Mouse (Mus musculus) kidney, embryonic 14.5 days (tissue): ENCODE data around the gene Got2. TPM values are rescaled to one million over a fixed set of nuclear protein-coding genes. Genes with fewer than 3 reads are reported as not detected.
A peak's percentile ranks its signal among the peaks of the same experiment; 100 is the strongest.
"Not testable (repeated sequence)": the region's sequence is repeated elsewhere in the genome, so short reads cannot be mapped to it uniquely, and the experiment has no call there.

Source experiments
- ATAC-seq: fragments of 200-750 bp; cut with Nextera tagmentation; 2 replicates; pipeline ENCODE4 v1.8.0; 2017; ENCODE audit warnings: moderate number of reproducible peaks, mild to moderate bottlenecking, moderate TSS enrichment, moderate library complexity; ENCODE audit not compliant: low FRiP score, low TSS enrichment
- H3K27ac ChIP-seq: fragments of 300-500 bp; sonication (generic); 2 replicates; pipeline ENCODE4 v1.5.1; 2014; ENCODE audit warnings: low read depth, mild to moderate bottlenecking, low read length, moderate library complexity, mixed read lengths
- H3K27me3 ChIP-seq: fragments of 300-500 bp; sonication (generic); 2 replicates; pipeline ENCODE4 v1.6.1; 2014; ENCODE audit warnings: mild to moderate bottlenecking, low read length; ENCODE audit not compliant: control insufficient read depth, insufficient read depth
- H3K36me3 ChIP-seq: fragments of 300-500 bp; sonication (generic); 2 replicates; pipeline ENCODE4 v1.6.1; 2014; ENCODE audit warnings: low read length, mixed read lengths; ENCODE audit not compliant: control insufficient read depth, insufficient read depth
- H3K4me1 ChIP-seq: fragments of 300-500 bp; sonication (generic); 2 replicates; pipeline ENCODE4 v1.6.1; 2014; ENCODE audit warnings: low read length, mixed read lengths; ENCODE audit not compliant: control insufficient read depth, insufficient read depth
- H3K4me2 ChIP-seq: fragments of 300-500 bp; sonication (generic); replicated peaks from 2 replicates; pipeline ENCODE4 v1.6.1; 2014; ENCODE audit warnings: low read depth, mild to moderate bottlenecking, low read length
- H3K4me3 ChIP-seq: fragments of 300-500 bp; sonication (generic); 2 replicates; pipeline ENCODE4 v1.5.1; 2014; ENCODE audit warnings: mild to moderate bottlenecking, low read length
- H3K9ac ChIP-seq: fragments of 300-500 bp; sonication (generic); 2 replicates; pipeline ENCODE4 v1.6.1; 2014; ENCODE audit warnings: low read depth, mild to moderate bottlenecking, low read length, moderate library complexity
- H3K9me3 ChIP-seq: fragments of 300-500 bp; sonication (generic); 2 replicates; pipeline ENCODE4 v1.6.1; 2016; ENCODE audit warnings: low read length; ENCODE audit not compliant: control insufficient read depth
- WGBS: fragments of 180-500 bp; shearing (Covaris S2); extraction: QIAGEN DNeasy Blood & Tissue Kit; methylation state at CpG from one replicate; pipeline ENCODE4 v1.1.7; 2014; 5-methylcytosine and 5-hydroxymethylcytosine counted together
- polyA plus RNA-seq: library from polyadenylated mRNA; unstranded; fragments of >200 nt; fragmentation: Nextera tagmentation; extraction: Ambion mirVana; gene quantifications from 2 replicates; pipeline ENCODE4 v1.2.1, GENCODE M21; 2014

Got2 gene
- polyA plus RNA-seq, 1 experiment from 2014 or later, result 95.2 TPM

DNA sequence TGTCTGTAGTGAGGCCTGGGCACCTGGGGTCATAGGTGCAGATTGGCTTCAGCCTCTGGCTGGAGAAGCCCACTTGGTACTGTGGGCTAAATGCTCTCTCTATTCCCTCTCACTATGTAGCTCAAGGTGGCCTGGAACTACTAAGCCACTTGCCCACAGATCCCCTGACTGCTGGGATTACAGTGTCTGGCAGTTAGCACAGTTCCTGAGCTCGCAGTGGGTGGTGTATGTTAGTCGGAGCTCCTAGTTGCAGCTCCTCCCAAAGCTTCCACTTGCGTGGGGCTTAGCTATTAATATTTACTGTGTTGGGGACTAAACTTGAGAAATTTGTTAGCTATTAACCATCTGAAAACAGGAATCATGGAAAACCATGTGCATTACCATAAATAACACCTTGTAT is 6.8 kb downstream of the Got2 start:
- H3K9ac ChIP-seq, result no peak overlapping the region
- H3K36me3 ChIP-seq, result peaks cover 9% of the 10 kb centered on the region
- no peaks in the 10 kb centered on the region for H3K9me3 ChIP-seq
- H3K4me1 ChIP-seq, result peaks cover 7% of the 10 kb centered on the region; the same call in 1 of the 2 replicates
- no peak overlapping the region for H3K4me3 ChIP-seq
- WGBS, result 79% methylated on average over 3 of the region's 3 CpGs
- no peaks in the 10 kb centered on the region for H3K27me3 ChIP-seq
- ATAC-seq, result no peak
- H3K4me2 ChIP-seq, result no peak overlapping the region
- no peak overlapping the region for H3K27ac ChIP-seq

DNA sequence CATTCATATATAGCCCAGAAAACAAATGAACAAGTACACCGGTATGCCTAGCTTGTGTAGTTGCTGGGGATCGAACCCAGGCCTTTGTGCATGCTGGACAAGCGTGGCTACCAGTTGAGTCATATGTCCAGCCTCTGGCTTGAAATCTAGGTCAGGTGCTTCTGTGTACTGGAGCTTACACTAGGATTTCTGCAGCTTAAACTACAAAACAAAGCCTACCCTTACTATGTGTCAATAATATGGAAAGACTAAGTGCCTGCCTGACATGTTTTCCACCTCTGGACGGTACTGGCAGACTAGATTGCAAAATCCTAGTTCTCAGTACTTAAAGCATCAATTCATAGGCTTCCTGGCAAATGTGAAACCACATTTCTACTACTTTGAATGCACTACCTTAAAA is 8.5 kb downstream of the Got2 start:
- Histone ChIP-seq H3K9ac (no peak overlapping the region), H3K27ac (no peak overlapping the region), H3K9me3 (no peaks in the 10 kb centered on the region), H3K4me3 (no peak overlapping the region), H3K4me2 (no peak overlapping the region), H3K36me3 (peaks cover 23% of the 10 kb centered on the region), H3K4me1 (peaks cover 7% of the 10 kb centered on the region; the same call in 1 of the 2 replicates), H3K27me3 (no peaks in the 10 kb centered on the region)
- 90% methylated on average over 4 of the region's 4 CpGs for WGBS
- no peak for ATAC-seq

- no peak overlapping the region for H3K9ac ChIP-seq
- H3K4me3 ChIP-seq, result no peak overlapping the region
- 0 out of 2 replicates have a peak overlapping the region, but pooled peaks have one; percentile 6 for H3K27ac ChIP-seq
- no peak overlapping the region for H3K4me2 ChIP-seq
- ATAC-seq, result peak; percentile 54; the same call in 1 of the 2 replicates
- H3K4me1 ChIP-seq, result peaks cover 7% of the 10 kb centered on the region; the same call in 1 of the 2 replicates
- peaks cover 34% of the 10 kb centered on the region for H3K36me3 ChIP-seq
- H3K9me3 ChIP-seq, result no peaks in the 10 kb centered on the region
- H3K27me3 ChIP-seq, result no peaks in the 10 kb centered on the region
- WGBS, result 49% methylated on average over 12 of the region's 12 CpGs
These were observed 10.0 kb downstream of the Got2 start for GRCm38 (mm10) chr8:95878176-95878962.

DNA sequence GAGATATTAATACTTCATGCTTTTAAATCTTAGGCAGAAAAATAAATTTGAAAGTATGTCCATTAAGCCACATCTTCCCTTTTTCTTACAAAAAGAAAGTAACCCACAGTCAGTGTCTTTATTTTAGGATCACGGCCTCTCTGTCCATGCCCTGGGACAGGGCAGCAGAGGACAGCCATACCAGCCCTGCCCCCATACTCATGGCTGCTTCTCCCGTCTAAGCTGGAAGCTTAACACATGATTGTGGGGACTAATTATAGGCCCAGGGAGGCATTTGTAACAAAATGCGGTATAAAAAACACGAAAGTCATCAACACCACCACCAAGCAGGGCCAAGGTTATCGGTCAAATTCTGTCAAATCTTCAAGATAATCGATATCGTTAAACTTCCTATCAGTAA is 13.1 kb downstream of the Got2 start:
- ATAC-seq, result no peak
- 96% methylated on average over 7 of the region's 7 CpGs for WGBS

GRCm38 (mm10) chr8:95871690-95872089 is 16.7 kb downstream of the Got2 start:
- Histone ChIP-seq H3K27ac (no peak overlapping the region), H3K27me3 (no peaks in the 10 kb centered on the region), H3K4me2 (no peak overlapping the region), H3K4me1 (no peaks in the 10 kb centered on the region), H3K9ac (no peak overlapping the region), H3K9me3 (no peaks in the 10 kb centered on the region), H3K4me3 (no peak overlapping the region), H3K36me3 (peaks cover 90% of the 10 kb centered on the region)
- WGBS, result 92% methylated on average over 16 of the region's 16 CpGs
- no peak for ATAC-seq

More for the DNA sequence above, 13.1 kb downstream of the Got2 start:
- H3K9me3 ChIP-seq, result no peaks in the 10 kb centered on the region
- peaks cover 7% of the 10 kb centered on the region; the same call in 1 of the 2 replicates for H3K4me1 ChIP-seq
- H3K36me3 ChIP-seq, result peaks cover 63% of the 10 kb centered on the region
- no peak overlapping the region for H3K4me2 ChIP-seq
- H3K27me3 ChIP-seq, result no peaks in the 10 kb centered on the region
- H3K27ac ChIP-seq, result no peak overlapping the region
- H3K4me3 ChIP-seq, result no peak overlapping the region
- H3K9ac ChIP-seq, result no peak overlapping the region

- not testable (repeated sequence) for H3K4me1 ChIP-seq, H3K4me3 ChIP-seq, H3K9me3 ChIP-seq, ATAC-seq, H3K27me3 ChIP-seq, H3K27ac ChIP-seq, H3K4me2 ChIP-seq, H3K9ac ChIP-seq
- 93% methylated on average over 17 of the region's 18 CpGs for WGBS
- H3K36me3 ChIP-seq, result peaks cover 44% of the 10 kb centered on the region
These were observed 23.5 kb downstream of the Got2 start for GRCm38 (mm10) chr8:95864851-95865250.

DNA sequence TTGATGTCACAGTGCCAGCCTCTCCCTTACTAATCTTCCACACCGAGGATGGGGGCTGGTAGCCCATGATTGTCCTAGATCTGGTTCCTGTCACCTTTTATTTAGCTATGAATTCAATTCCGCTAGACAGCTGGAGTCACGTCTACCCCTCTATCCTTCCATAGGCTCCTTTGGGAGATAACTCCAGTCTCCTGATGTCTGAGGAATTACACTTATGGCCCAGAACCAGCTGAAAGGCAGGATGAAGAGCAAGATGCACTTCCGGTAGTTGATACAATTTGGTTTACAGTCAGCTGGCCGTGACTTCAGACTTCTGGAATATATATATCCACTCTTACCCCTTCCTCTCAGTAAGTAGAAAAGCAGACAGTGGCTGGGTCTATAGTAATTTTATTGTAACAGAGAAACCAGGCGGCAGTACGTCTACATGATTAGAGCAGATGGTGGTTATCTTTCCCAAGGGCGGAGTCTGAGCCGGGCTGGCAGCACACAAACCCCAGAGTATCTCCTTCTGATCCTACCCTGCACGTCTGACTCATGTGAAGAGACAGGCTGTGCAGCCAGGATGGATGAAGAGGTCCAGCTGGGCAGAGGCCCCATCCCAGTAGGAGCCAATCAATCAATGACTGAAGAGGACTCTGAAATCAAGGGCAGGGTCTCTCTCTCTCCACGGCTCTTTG is 24.4 kb downstream of the Got2 start:
- not testable (repeated sequence) for H3K9ac ChIP-seq, H3K4me2 ChIP-seq, H3K9me3 ChIP-seq, H3K4me3 ChIP-seq, H3K27me3 ChIP-seq, ATAC-seq, H3K27ac ChIP-seq, H3K4me1 ChIP-seq
- 92% methylated on average over 10 of the region's 11 CpGs for WGBS
- peaks cover 35% of the 10 kb centered on the region for H3K36me3 ChIP-seq

DNA sequence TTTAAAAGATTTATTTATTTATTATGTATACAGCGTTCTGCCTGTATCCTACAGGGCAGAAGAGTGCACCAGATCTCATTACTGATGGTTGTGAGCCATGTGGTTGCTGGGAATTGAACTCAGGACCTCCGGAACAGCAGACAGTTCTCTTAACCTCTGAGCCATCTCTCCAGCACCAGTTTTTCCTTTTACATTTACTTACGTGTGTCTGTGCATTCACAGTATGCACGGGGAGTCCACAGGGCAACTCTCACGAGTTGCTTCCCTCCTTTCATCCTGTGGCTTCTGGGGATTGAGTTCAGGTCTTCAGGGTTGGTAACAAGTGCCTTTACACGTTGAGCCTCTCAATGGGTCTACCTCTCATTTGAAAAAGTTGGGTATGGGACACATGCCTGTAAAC is 34.2 kb downstream of the Got2 start:
- H3K4me2 ChIP-seq, result no peak overlapping the region
- no peak for ATAC-seq
- no peaks in the 10 kb centered on the region for H3K9me3 ChIP-seq
- no peak overlapping the region for H3K4me3 ChIP-seq
- H3K4me1 ChIP-seq, result peaks cover 8% of the 10 kb centered on the region
- 86% methylated on average over 6 of the region's 6 CpGs for WGBS
- H3K27ac ChIP-seq, result no peak overlapping the region
- H3K9ac ChIP-seq, result no peak overlapping the region
- H3K36me3 ChIP-seq, result no peaks in the 10 kb centered on the region
- H3K27me3 ChIP-seq, result no peaks in the 10 kb centered on the region
